Mouse (Mus musculus): ENCODE measurements at regions not wholly inside any gene's neighbourhood (a gene's known extent, or its start where the extent isn't known, plus 50 kb on each side); places are given as distances from the start of the nearest gene placed in this dataset.
"Not testable (repeated sequence)": the region's sequence is repeated elsewhere in the genome, so short reads cannot be mapped to it uniquely, and the experiment has no call there.

DNA sequence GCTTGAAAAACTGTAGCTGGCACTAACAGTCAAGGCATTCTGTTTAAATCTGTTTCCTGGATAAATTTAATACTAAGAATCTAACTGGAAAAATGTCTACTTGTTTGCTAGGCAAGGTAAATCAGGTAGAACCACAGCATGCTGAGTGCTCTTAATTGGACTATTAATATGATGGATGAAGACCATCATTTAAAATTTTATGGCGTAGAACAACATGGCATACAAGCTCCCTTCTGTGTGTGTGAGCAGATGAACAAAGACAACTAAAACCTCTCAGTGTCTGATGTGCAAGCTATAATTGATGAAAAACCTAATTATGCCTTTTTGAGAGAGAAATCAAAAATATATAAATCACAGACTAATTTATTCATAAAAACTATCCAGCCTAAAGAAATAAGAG is 705.7 kb upstream of the Cobl start:
- DNase-seq (ENCODE audit: low spot score) = no peak

DNA sequence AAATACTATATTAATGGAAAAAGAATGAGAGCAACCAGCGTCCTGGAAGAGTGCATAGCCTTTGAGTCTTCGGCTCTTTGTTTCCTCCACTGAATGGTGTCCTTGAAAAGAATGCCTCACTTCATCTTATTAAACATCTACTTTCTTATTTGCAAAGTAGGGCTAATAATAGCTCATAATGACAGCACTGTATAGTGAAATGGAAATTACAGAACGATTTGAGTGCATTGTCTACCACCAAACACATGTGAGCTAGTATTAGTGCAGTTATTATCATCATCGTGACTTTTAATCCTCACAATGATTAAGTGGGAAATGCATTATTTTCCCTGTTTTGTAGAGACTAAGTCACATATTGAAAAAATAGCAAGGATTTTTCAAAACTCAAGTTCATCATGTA is 687.1 kb upstream of the Cobl start:
- no peak for DNase-seq (ENCODE audit: low spot score)

- not testable (repeated sequence) for DNase-seq (ENCODE audit: low spot score)
These were observed 678.0 kb upstream of the Cobl start for GRCm38 (mm10) chr11:13142721-13143120.

GRCm38 (mm10) chr11:13126808-13127207 is 662.0 kb upstream of the Cobl start:
- no peak for DNase-seq (ENCODE audit: low spot score)

- peak; percentile 5 for DNase-seq (ENCODE audit: low spot score)
These were observed 647.7 kb upstream of the Cobl start for GRCm38 (mm10) chr11:13112486-13112885.
